Mouse (Mus musculus): ENCODE data around the gene Rims3.

Rims3 gene

DNA sequence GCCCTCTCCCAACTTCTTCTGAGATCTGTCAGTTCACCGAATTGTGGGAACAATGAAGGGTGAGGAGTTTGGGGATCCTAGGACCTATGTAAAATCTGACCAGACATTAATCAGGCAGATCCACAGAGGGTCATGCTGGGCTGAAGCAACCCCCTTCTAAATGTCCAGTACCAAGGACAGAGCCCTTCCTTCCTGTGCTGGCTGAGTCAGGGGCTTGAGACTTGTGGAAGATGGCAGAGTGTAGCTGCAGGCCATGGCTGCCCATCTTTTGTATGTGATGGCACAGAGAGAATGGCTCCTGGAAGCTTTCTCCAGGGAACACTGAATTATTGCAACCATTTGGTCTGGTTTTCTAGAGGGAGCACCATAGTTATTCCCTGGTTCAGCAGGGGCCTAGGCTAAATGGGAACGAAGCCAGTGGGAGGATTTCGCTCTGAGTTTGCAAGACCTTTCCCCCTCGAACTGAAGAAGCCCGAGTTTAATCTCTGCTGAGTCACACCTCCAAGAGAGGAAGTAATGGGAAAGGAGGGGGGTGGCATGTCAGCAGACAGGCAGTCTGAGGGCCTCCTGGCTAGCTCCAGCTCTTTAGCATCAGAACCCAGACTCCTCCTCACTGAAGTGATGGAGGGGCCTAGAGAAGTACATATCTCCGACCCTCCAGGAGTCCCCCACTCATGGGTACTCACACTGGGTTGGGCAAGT lies 26.3 kb downstream of the Rims3 start:
- ChIA-PET POLR2A (interaction anchor here in 2 of 4 experiments (0.5 to 1.3 kb wide), 4 partner anchors 25 to 314 kb away, joined by 3 to 5 read pairs (median 3); no protein-coding TSS in a partner anchor), CTCF (interaction anchor here in 1 of 4 experiments (1.0 kb wide), 1 partner anchor 30 kb away, joined by 3 read pairs; no protein-coding TSS in a partner anchor)

- POLR2A ChIA-PET, result interaction anchor here in 1 of 4 experiments (1.1 kb wide), 1 partner anchor 43 kb away, joined by 4 read pairs; the partner anchor contains the start of gene Exo5
- CTCF ChIA-PET, result interaction anchor here in 2 of 4 experiments (0.6 kb wide), 2 partner anchors 82 to 676 kb away, joined by 3 read pairs; no protein-coding TSS in a partner anchor
Measured at GRCm38 (mm10) chr4:120882002-120882625, 27.5 kb downstream of the Rims3 start.

DNA sequence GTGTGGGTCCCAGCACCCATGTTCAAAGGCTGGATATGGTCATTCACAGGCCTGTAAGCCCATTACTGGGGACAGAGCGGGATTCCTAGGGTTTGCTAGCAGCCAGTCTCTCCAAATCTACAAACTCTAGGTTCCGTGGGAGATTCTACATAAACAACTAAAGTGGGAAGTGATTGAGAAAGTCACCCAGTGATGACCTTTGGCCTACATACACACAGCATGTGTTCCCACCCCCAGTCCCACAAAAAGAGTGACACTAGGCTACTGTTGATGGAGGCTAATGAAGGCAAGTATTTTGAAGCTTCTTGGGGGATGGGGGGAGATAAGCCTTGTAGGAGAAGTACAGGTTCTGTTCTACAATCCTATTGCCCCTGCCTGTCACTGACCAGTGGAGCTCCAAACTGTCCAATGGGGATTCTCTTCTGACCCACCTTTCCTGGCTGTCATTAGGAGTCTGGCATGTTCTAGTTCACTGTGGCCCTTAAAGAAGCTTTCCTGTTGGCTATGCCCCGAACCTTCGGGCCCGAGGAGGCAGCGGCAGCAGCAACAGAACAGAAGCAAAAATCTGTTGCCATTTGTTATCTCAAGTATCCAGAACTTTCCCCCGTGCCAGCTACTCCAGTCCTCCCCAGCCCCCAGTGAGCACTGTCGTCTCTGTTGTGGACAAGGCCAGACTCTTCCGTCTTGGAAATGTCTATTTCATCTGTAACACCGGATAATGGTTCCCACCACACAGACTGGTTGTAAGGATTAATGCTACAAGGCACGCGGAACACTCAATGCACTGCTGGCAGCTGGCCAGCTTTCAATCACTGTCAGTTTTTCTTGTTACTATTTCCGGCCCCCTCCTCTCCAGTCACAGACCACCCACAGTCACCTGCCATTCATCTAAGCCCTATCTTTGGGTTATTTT lies 30.8 kb downstream of the Rims3 start:
- CTCF ChIA-PET, result interaction anchor here in 1 of 4 experiments (1.7 kb wide), 1 partner anchor 35 kb away, joined by 11 read pairs; no protein-coding TSS in a partner anchor
- POLR2A ChIA-PET, result interaction anchor here in 1 of 4 experiments (0.6 to 1.1 kb wide), 3 partner anchors 9 to 220 kb away, joined by 3 read pairs; no protein-coding TSS in a partner anchor

DNA sequence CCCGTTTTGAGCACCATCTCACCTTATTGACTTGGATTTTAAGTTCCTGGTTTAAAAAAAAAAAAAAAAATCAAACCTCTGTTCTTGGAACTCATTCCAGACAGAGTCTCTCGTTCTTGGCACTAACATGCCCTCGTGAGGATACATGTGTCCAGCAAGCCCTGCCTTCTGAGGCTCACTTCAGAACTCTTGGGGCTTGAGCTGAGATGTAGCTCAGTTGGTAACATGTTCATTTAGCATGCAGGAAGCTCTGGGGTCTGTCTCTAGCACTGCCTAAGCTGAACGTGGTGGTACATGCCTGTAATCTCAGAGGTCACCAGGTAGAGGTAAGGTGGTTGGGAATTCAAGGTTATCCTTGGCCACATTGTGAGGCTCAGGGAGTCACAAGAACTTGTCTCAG lies 31.5 kb downstream of the Rims3 start:
- ChIA-PET CTCF (interaction anchor here in 3 of 4 experiments (0.6 to 1.8 kb wide), 5 partner anchors 30 to 146 kb away, joined by 3 to 11 read pairs (median 3); no protein-coding TSS in a partner anchor), POLR2A (interaction anchor here in 1 of 4 experiments (1.1 kb wide), 1 partner anchor 10 kb away, joined by 3 read pairs; no protein-coding TSS in a partner anchor)

GRCm38 (mm10) chr4:120886811-120887210 lies 32.2 kb downstream of the Rims3 start:
- CTCF ChIA-PET, result interaction anchor here in 3 of 4 experiments (0.6 to 1.8 kb wide), 8 partner anchors 31 to 297 kb away, joined by 3 to 11 read pairs (median 3); no protein-coding TSS in a partner anchor
- POLR2A ChIA-PET, result interaction anchor here in 1 of 4 experiments (1.3 to 1.6 kb wide), 2 partner anchors 36 to 317 kb away, joined by 4 read pairs; partner anchors contain the start of gene Ctps

GRCm38 (mm10) chr4:120887381-120888112 lies 32.9 kb downstream of the Rims3 start:
- POLR2A ChIA-PET, result interaction anchor here in 2 of 4 experiments (0.5 to 1.6 kb wide), 4 partner anchors 15 to 318 kb away, joined by 3 to 4 read pairs (median 4); partner anchors contain the start of gene Ctps (in 1 of the 2)
- CTCF ChIA-PET, result interaction anchor here in 3 of 4 experiments (0.6 to 1.8 kb wide), 7 partner anchors 31 to 298 kb away, joined by 3 to 11 read pairs (median 4); no protein-coding TSS in a partner anchor

GRCm38 (mm10) chr4:120888884-120889283 lies 34.3 kb downstream of the Rims3 start:
- CTCF ChIA-PET, result interaction anchor here in 2 of 4 experiments (0.8 to 1.7 kb wide), 6 partner anchors 11 to 196 kb away, joined by 3 to 6 read pairs (median 4); no protein-coding TSS in a partner anchor
- POLR2A ChIA-PET, result interaction anchor here in 2 of 4 experiments (1.5 kb wide), 2 partner anchors 20 to 223 kb away, joined by 3 to 4 read pairs; partner anchors contain the start of gene Cited4 (in 1 of the 2)

DNA sequence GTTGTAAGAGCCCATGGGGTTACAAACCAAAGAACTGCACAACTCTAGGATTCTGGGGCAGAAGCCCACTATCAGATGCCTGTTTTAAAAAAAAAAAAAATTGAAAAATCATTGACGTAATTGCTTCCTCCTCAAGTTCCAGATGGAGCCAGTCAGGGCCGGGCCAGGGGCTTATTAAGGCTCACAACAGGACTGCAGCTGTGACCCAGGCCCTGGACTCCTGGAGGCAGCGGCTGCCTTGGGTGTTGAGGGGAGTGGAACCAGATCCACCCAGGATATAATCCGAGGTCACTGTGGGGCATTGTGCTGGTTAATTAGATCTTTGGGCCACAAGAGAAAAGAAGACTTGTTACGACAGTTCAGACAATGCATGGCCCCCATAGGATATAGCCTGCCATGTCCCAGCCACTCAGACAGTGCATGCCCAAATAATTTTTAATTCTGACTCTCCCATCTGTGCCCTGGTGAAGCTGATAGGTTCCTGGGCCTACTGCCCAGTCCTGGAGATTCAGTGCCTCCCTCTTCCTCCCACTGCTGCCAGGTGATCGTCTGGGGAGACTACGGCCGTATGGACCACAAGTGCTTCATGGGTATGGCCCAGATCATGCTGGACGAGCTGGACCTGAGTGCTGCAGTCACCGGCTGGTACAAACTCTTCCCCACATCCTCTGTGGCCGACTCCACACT lies 36.3 kb downstream of the Rims3 start:
- POLR2A ChIA-PET, result interaction anchor here in 2 of 4 experiments (0.7 to 1.7 kb wide), 2 partner anchors 34 to 704 kb away, joined by 3 to 4 read pairs; partner anchors contain the start of gene Exo5 (in 1 of the 2)

DNA sequence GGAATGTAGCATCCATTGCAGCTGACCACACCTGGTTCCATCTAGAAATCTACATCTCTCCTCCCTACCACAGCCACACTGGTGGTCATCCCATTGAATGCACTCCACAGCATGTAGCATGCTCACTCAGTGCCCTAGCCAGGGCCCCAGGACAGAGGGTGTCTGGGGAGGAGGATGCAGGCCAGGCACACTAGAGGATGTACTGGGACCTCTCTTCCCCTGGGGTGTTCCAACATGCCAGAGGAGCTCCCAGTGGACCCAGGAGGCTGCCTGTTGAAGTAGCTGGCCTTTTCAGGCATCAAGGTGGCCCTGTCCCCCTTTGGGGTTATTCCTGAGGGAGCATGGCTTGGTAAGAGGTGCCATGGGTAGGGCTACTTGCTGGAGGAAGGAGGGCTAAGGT lies 37.3 kb downstream of the Rims3 start:
- ChIA-PET CTCF (interaction anchor here in 3 of 4 experiments (0.5 to 0.8 kb wide), 3 partner anchors 14 to 201 kb away, joined by 3 to 5 read pairs (median 3); no protein-coding TSS in a partner anchor), POLR2A (interaction anchor here in 2 of 4 experiments (0.5 to 0.7 kb wide), 2 partner anchors 67 to 88 kb away, joined by 3 to 7 read pairs; no protein-coding TSS in a partner anchor)

More for the DNA sequence above, 36.3 kb downstream of the Rims3 start:
- CTCF ChIA-PET, result interaction anchor here in 1 of 4 experiments (0.7 kb wide), 1 partner anchor 100 kb away, joined by 6 read pairs; no protein-coding TSS in a partner anchor

DNA sequence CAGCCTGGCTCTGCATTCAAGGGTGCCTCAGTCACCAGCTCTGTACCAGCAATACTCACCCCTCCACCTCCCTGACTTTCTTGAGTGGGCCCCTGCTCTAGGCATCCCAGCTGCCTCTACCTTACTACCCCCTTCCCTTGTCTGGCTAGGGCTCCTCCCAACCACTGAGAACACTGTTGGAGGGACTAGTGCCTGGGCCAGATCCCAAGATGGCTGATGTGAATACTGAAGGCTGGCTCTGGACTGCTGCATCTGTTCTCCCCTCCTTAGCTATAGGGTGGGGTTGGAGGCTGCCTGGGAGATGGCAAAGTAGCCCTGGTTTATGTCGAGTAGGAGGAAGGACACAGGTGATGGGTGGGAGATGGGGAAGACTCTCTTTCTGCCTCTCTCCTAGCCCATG lies 37.9 kb downstream of the Rims3 start:
- ChIA-PET CTCF (interaction anchor here in 3 of 4 experiments (0.5 to 1.0 kb wide), 5 partner anchors 15 to 667 kb away, joined by 3 to 5 read pairs (median 3); no protein-coding TSS in a partner anchor), POLR2A (interaction anchor here in 2 of 4 experiments (0.5 to 0.7 kb wide), 2 partner anchors 67 to 88 kb away, joined by 3 to 7 read pairs; no protein-coding TSS in a partner anchor)

GRCm38 (mm10) chr4:120893656-120894401 lies 39.2 kb downstream of the Rims3 start:
- ChIA-PET CTCF (no interaction called here), POLR2A (interaction anchor here in 2 of 4 experiments (0.6 to 1.3 kb wide), 2 partner anchors 11 to 31 kb away, joined by 3 read pairs; partner anchors contain the start of gene Exo5 (in 1 of the 2))

DNA sequence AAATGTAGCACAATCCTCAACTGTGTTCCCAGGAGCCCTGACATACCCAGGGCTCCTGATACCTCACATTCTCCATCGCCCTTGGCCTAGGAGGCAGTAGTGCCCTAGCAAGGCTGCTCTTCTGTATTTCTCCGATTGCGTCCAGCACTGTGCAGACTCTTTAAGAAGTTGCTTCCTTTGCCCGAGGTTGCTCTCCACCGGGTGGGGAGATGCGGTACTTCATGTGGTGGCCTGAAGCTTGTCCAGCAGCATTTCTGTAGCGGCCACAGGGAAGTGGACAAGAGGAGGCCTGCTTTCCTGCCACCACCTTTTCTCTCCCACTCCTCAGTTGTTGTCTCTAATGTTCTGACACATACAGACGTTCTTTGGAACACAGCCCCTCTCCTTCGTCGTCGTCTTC lies 40.0 kb downstream of the Rims3 start:
- POLR2A ChIA-PET, result interaction anchor here in 2 of 4 experiments (0.8 to 1.3 kb wide), 2 partner anchors 30 to 44 kb away, joined by 3 read pairs; partner anchors contain the start of gene Exo5 (in 1 of the 2)
- CTCF ChIA-PET, result no interaction called here

- POLR2A ChIA-PET, result interaction anchor here in 2 of 4 experiments (0.8 to 1.3 kb wide), 3 partner anchors 29 to 44 kb away, joined by 3 read pairs; partner anchors contain the start of gene Exo5 (in 1 of the 2)
Measured at GRCm38 (mm10) chr4:120895226-120895625, 40.6 kb downstream of the Rims3 start.

GRCm38 (mm10) chr4:120895810-120896584 lies 41.4 kb downstream of the Rims3 start:
- CTCF ChIA-PET, result interaction anchor here in 1 of 4 experiments (0.5 kb wide), 1 partner anchor 26 kb away, joined by 4 read pairs; no protein-coding TSS in a partner anchor
- POLR2A ChIA-PET, result interaction anchor here in 1 of 4 experiments (1.3 kb wide), 1 partner anchor 28 kb away, joined by 3 read pairs; no protein-coding TSS in a partner anchor

More at GRCm38 (mm10) chr4:120895226-120895625, 40.6 kb downstream of the Rims3 start:
- CTCF ChIA-PET, result interaction anchor here in 1 of 4 experiments (0.5 to 0.6 kb wide), 2 partner anchors 174 to 766 kb away, joined by 3 to 4 read pairs; no protein-coding TSS in a partner anchor

All from embryonic stem cell, embryonic (primary cell).